In the genomic region with DNA sequence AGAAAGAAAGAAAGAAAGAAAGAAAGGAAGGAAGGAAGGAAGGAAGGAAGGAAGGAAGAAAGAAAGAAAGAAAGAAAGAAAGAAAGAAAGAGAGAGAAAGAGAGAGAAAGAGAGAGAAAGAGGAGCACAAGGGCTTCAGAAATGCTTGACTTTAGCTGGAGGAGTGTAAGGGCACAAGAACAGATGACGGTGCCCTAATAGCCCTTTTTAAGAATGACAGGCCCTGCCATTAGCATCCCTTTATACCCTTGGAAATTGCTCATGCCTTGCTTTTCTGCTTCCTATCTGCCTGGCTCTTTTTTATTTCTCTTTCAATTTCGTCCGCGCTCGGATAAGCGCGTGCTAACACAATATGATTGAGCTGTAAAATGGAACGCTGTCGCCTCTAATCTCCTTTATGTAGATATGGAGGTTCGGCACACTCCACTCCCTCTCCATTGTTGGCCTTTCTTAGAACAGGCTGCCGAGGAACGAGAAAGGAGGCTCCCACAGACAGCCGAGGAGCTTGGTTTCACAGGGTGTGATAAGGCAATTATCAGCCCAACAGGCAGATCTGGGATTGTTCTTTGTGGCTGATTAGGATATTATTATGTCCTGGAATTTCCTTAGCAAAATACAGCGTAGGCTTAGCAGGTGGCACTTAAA, we compare ENCODE assay signal across 10 mouse cellular contexts.
A peak's percentile ranks its signal among the peaks of the same experiment; 100 is the strongest.
DNase-seq lines count a peak whose midpoint lies in the region; ATAC-seq and TF ChIP-seq lines count a peak whose summit lies in the region.
"Had no signal": no experiment of that assay in that cellular context is flagged by ENCODE, and none has a peak within 500 bp of the region (broad histone marks: within the 10 kb centered on the region; RNA-seq: fewer than 3 reads in every experiment).

No protein-coding gene starts in this region.

- 3% methylated on average over 14 of the region's 14 CpGs for WGBS in forebrain, embryonic 15.5 days
- 43% methylated on average over 14 of the region's 14 CpGs for WGBS in liver, embryonic 14.5 days (ENCODE audit: insufficient replicate concordance)
- WGBS in stomach, embryonic 16.5 days: 66% methylated on average over 14 of the region's 14 CpGs
- 75% methylated on average over 14 of the region's 14 CpGs for WGBS in limb, embryonic 10.5 days
- WGBS in kidney, embryonic 16.5 days: 58% methylated on average over 14 of the region's 14 CpGs

- peak overlapping the region; percentile 22 for H3K4me3 ChIP-seq in forebrain, embryonic 15.5 days
- H3K4me3 ChIP-seq in liver, embryonic 14.5 days (ENCODE audit: insufficient read depth in 1 of 2, low read depth in 2 of 2, low read length in 2 of 2): no peak overlapping the region
- H3K4me3 ChIP-seq in stomach, embryonic 16.5 days (replicated peaks; ENCODE audit: low read length): 0 out of 2 replicates have a peak overlapping the region, but pooled peaks have one; percentile 4
- H3K4me3 ChIP-seq in limb, embryonic 10.5 days: no peak overlapping the region
- H3K4me3 ChIP-seq in kidney, embryonic 16.5 days (ENCODE audit: low read length): no peak overlapping the region
- H3K4me3 ChIP-seq: erythroblast, embryonic 14.5 days had no signal

- no peak for TF ChIP-seq CTCF in liver, embryonic 14.5 days (IDR thresholded peaks at IDR 0.05; ENCODE audit: low read depth)

- H3K27ac ChIP-seq in forebrain, embryonic 15.5 days (replicated peaks): peak overlapping the region; percentile 22
- H3K27ac ChIP-seq in liver, embryonic 14.5 days: no peak overlapping the region
- H3K27ac ChIP-seq in stomach, embryonic 16.5 days (ENCODE audit: low read length): no peak overlapping the region
- H3K27ac ChIP-seq in limb, embryonic 10.5 days: no peak overlapping the region
- no peak overlapping the region for H3K27ac ChIP-seq in kidney, embryonic 16.5 days (ENCODE audit: low read length)

- H3K36me3 ChIP-seq in forebrain, embryonic 15.5 days: no peaks in the 10 kb centered on the region
- H3K36me3 ChIP-seq in liver, embryonic 14.5 days (replicated peaks; ENCODE audit: control insufficient read depth, insufficient read depth, low read depth): no peaks in the 10 kb centered on the region
- H3K36me3 ChIP-seq in stomach, embryonic 16.5 days (ENCODE audit: control insufficient read depth, insufficient read depth, low read length): no peaks in the 10 kb centered on the region
- no peaks in the 10 kb centered on the region for H3K36me3 ChIP-seq in limb, embryonic 10.5 days
- H3K36me3 ChIP-seq in kidney, embryonic 16.5 days (ENCODE audit: insufficient read depth, low read length): no peaks in the 10 kb centered on the region

- no peaks in the 10 kb centered on the region for H3K9me3 ChIP-seq in forebrain, embryonic 15.5 days
- H3K9me3 ChIP-seq in liver, embryonic 14.5 days (ENCODE audit: control insufficient read depth, low read length): no peaks in the 10 kb centered on the region
- H3K9me3 ChIP-seq in stomach, embryonic 16.5 days (replicated peaks; ENCODE audit: control insufficient read depth, low read length): no peaks in the 10 kb centered on the region
- no peaks in the 10 kb centered on the region for H3K9me3 ChIP-seq in limb, embryonic 10.5 days (replicated peaks)
- H3K9me3 ChIP-seq in kidney, embryonic 16.5 days (ENCODE audit: low read length): no peaks in the 10 kb centered on the region

- 0 out of 2 replicates have a peak, but pooled peaks cover 4% of the 10 kb centered on the region for H3K27me3 ChIP-seq in forebrain, embryonic 15.5 days
- no peaks in the 10 kb centered on the region for H3K27me3 ChIP-seq in liver, embryonic 14.5 days (ENCODE audit: control insufficient read depth, insufficient read depth, low read length)
- H3K27me3 ChIP-seq in stomach, embryonic 16.5 days (ENCODE audit: control insufficient read depth, insufficient read depth, low read length): no peaks in the 10 kb centered on the region
- no peaks in the 10 kb centered on the region for H3K27me3 ChIP-seq in limb, embryonic 10.5 days (ENCODE audit: low read depth, poor library complexity, severe bottlenecking)
- H3K27me3 ChIP-seq in kidney, embryonic 16.5 days (ENCODE audit: insufficient read depth, low read length): no peaks in the 10 kb centered on the region

- ATAC-seq in forebrain, embryonic 15.5 days (replicated peaks): peak; percentile 80
- peak; percentile 69 for ATAC-seq in liver, embryonic 14.5 days (ENCODE audit: insufficient read depth)
- ATAC-seq in stomach, embryonic 16.5 days (ENCODE audit: insufficient read depth, low FRiP score): no peak
- ATAC-seq in kidney, embryonic 16.5 days (ENCODE audit: low FRiP score, low TSS enrichment): no peak
- ATAC-seq: activated CD4-positive, CD25-positive, alpha-beta regulatory T cell, adult 4 months had no signal

- H3K4me2 ChIP-seq in forebrain, embryonic 15.5 days (replicated peaks): peak overlapping the region; percentile 42
- H3K4me2 ChIP-seq in liver, embryonic 14.5 days (ENCODE audit: low read depth): peak overlapping the region; percentile 34
- peak overlapping the region; percentile 11; the same call in 1 of the 2 replicates for H3K4me2 ChIP-seq in stomach, embryonic 16.5 days (ENCODE audit: low read depth, low read length)
- no peak overlapping the region for H3K4me2 ChIP-seq in kidney, embryonic 16.5 days (replicated peaks; ENCODE audit: low read depth, low read length)

- H3K4me1 ChIP-seq in forebrain, embryonic 15.5 days: peaks cover 10% of the 10 kb centered on the region
- H3K4me1 ChIP-seq in liver, embryonic 14.5 days (replicated peaks; ENCODE audit: control insufficient read depth in 2 of 2, insufficient read depth in 2 of 2, low read length in 1 of 2): peaks cover 0 to 3% of the 10 kb centered on the region in 2 experiments; a peak in 2 of 4 replicates
- no peaks in the 10 kb centered on the region for H3K4me1 ChIP-seq in stomach, embryonic 16.5 days (ENCODE audit: control insufficient read depth, insufficient read depth, low read length)
- peaks cover 10% of the 10 kb centered on the region for H3K4me1 ChIP-seq in limb, embryonic 10.5 days
- H3K4me1 ChIP-seq in kidney, embryonic 16.5 days (ENCODE audit: insufficient read depth, low read length): no peaks in the 10 kb centered on the region

- no peak for TF ChIP-seq EP300 in liver, embryonic 14.5 days (IDR thresholded peaks at IDR 0.05; ENCODE audit: low read depth)

- H3K9ac ChIP-seq in forebrain, embryonic 15.5 days (replicated peaks): peak overlapping the region; percentile 13
- no peak overlapping the region for H3K9ac ChIP-seq in liver, embryonic 14.5 days (replicated peaks)
- H3K9ac ChIP-seq in stomach, embryonic 16.5 days (ENCODE audit: low read length): no peak overlapping the region; the same call in 1 of the 2 replicates
- H3K9ac ChIP-seq in kidney, embryonic 16.5 days (replicated peaks; ENCODE audit: low read length): no peak overlapping the region

- peak; percentile 3 for DNase-seq in right cerebral cortex, adult 18-20 months
- no peak for DNase-seq in right cerebral cortex, postnatal 10 days (ENCODE audit: low spot score in 2 of 2)
- DNase-seq in liver, embryonic 14.5 days (ENCODE audit: low read depth in 3 of 3, low spot score in 3 of 3): peak in 2 of 3 experiments; percentile 4
- DNase-seq in limb, embryonic 10.5 days (ENCODE audit: low spot score): no peak
- DNase-seq in thymus, postnatal 0 days (ENCODE audit: low spot score): no peak

Comparison
In these comparisons a context has a peak if more than half of its experiments do, and no peak if none do; other contexts are left out.
1. DNase-seq: peak in right cerebral cortex, adult 18-20 months (single experiment) and liver, embryonic 14.5 days (2 of 3); none in right cerebral cortex, postnatal 10 days (0 of 2), limb, embryonic 10.5 days (single experiment) and thymus, postnatal 0 days (single experiment).
2. ATAC-seq: peak in forebrain, embryonic 15.5 days (single experiment) and liver, embryonic 14.5 days (single experiment); none in stomach, embryonic 16.5 days (single experiment) and kidney, embryonic 16.5 days (single experiment).
3. H3K4me3 ChIP-seq: peak in forebrain, embryonic 15.5 days (single experiment) and stomach, embryonic 16.5 days (single experiment); none in liver, embryonic 14.5 days (0 of 2), limb, embryonic 10.5 days (single experiment) and kidney, embryonic 16.5 days (single experiment).